Mouse (Mus musculus) erythroblast, embryonic 14.5 days (primary cell): ENCODE results near the gene Il1rl1. TPM values are rescaled to one million over a fixed set of nuclear protein-coding genes. Genes with fewer than 3 reads are reported as not detected.

Experiments
- H3K27me3 ChIP-seq: 2 replicates; pipeline ENCODE4 v1.6.1; 2012; ENCODE audit warnings: inconsistent platforms; ENCODE audit not compliant: control insufficient read depth
- H3K36me3 ChIP-seq: 2 replicates; pipeline ENCODE4 v1.6.1; 2012; ENCODE audit warnings: mild to moderate bottlenecking, inconsistent platforms; ENCODE audit not compliant: control insufficient read depth
- H3K4me1 ChIP-seq: 2 replicates; pipeline ENCODE4 v1.6.1; 2012; ENCODE audit warnings: inconsistent platforms; ENCODE audit not compliant: control insufficient read depth
- H3K4me3 ChIP-seq: replicated peaks from 2 replicates; pipeline ENCODE3; 2012; ENCODE audit warnings: moderate library complexity, mild to moderate bottlenecking, inconsistent platforms
- H3K9me3 ChIP-seq: 2 replicates; pipeline ENCODE4 v1.6.1; 2012; ENCODE audit warnings: low read length, inconsistent platforms, mixed read lengths; ENCODE audit not compliant: control insufficient read depth
- GATA1 ChIP-seq: IDR thresholded peaks from 2 replicates; pipeline ENCODE4 v1.6.1; 2012; ENCODE audit warnings: low read length, inconsistent platforms, mixed read lengths
- TAL1 ChIP-seq: IDR thresholded peaks from 3 replicates; pipeline ENCODE4 v1.6.1; 2012; ENCODE audit warnings: low read length, inconsistent platforms, mixed read lengths
- polyA plus RNA-seq: library from polyadenylated mRNA; stranded (reverse); fragments of >175 nt; gene quantifications from 2 replicates; pipeline ENCODE4 v1.2.3, GENCODE M21; 2012

The Il1rl1 gene
- polyA plus RNA-seq, 1 experiment, result 0.05 TPM

DNA sequence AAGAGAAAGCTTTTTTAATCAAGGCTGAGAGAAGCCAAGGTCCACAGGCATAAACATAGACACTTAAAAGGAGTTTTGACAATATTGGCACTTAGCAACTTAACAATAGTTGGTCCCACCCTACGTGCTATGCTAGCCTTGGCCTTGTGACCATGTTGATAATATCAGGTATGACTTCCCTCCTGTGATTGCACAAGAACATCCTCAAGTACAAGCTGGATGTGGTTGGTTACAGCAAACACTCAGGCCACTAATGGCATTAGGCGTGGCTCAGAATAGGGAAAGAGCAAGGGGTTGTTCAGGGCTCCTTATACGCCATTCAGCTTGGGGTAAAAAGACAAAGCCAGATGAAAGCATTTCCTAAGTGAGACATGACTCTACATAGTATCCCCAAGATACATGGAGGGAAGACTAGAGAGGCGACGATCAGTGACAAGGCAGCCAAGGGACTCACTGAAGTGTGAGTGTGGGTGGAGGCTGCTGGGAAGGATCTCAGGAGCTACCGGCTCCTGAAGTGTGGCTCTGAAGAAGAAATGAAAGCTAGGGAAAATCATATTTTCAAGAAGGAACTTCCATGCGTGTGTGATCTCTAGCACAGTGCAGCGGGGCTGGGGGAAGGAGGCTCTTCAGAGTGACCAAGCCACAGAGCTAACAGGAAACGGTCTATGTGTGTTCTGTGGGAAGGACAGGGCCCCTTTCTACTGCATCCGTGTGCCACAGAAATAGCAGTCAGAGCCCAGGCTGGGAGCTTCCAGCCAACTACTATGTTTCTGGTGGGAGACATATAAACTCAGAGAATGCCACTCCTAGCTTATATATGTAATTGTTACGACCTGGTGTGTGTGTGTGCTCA, 72.4 kb downstream of the Il1rl1 start:
- no peaks in the 10 kb centered on the region for H3K4me1 ChIP-seq
- no peak overlapping the region for H3K4me3 ChIP-seq
- H3K27me3 ChIP-seq, result no peaks in the 10 kb centered on the region
- TF ChIP-seq GATA1, result no peak
- no peak for TF ChIP-seq TAL1
- no peaks in the 10 kb centered on the region for H3K36me3 ChIP-seq
- no peaks in the 10 kb centered on the region for H3K9me3 ChIP-seq

GRCm38 (mm10) chr1:40504548-40504947, 75.2 kb downstream of the Il1rl1 start:
- Histone ChIP-seq H3K9me3 (no peaks in the 10 kb centered on the region), H3K27me3 (no peaks in the 10 kb centered on the region), H3K36me3 (no peaks in the 10 kb centered on the region), H3K4me3 (no peak overlapping the region), H3K4me1 (no peaks in the 10 kb centered on the region)
- no peak for TF ChIP-seq TAL1
- TF ChIP-seq GATA1, result no peak

Other genes starting within 250 kb of the Il1rl1 start
- 0.01 TPM in 1 of 2 replicates, not detected in the other for gene Il1r1, start 204.5 kb upstream of the Il1rl1 start, polyA plus RNA-seq
- gene Il1rl2, start 105.0 kb upstream of the Il1rl1 start, polyA plus RNA-seq, result 0.01 TPM in 1 of 2 replicates, not detected in the other
- gene Il18r1, start 36.0 kb downstream of the Il1rl1 start, polyA plus RNA-seq, result not detected in 2 replicates
- 0.01 TPM in 1 of 2 replicates, not detected in the other for gene Il18rap, start 85.8 kb downstream of the Il1rl1 start, polyA plus RNA-seq
- not detected in 2 replicates for gene Slc9a4, start 150.5 kb downstream of the Il1rl1 start, polyA plus RNA-seq